Mouse (Mus musculus): ENCODE measurements around the gene Arhgap31.

Gene Arhgap31

GRCm38 (mm10) chr16:38608687-38609086, 104.4 kb downstream of the Arhgap31 start:
- no peak for DNase-seq (ENCODE audit: extremely low read depth, insufficient read length, low spot score)

GRCm38 (mm10) chr16:38606509-38606908, 106.6 kb downstream of the Arhgap31 start:
- DNase-seq (ENCODE audit: extremely low read depth, insufficient read length, low spot score) = no peak

GRCm38 (mm10) chr16:38602989-38603804, 109.9 kb downstream of the Arhgap31 start:
- no peak for DNase-seq (ENCODE audit: extremely low read depth, insufficient read length, low spot score)

DNA sequence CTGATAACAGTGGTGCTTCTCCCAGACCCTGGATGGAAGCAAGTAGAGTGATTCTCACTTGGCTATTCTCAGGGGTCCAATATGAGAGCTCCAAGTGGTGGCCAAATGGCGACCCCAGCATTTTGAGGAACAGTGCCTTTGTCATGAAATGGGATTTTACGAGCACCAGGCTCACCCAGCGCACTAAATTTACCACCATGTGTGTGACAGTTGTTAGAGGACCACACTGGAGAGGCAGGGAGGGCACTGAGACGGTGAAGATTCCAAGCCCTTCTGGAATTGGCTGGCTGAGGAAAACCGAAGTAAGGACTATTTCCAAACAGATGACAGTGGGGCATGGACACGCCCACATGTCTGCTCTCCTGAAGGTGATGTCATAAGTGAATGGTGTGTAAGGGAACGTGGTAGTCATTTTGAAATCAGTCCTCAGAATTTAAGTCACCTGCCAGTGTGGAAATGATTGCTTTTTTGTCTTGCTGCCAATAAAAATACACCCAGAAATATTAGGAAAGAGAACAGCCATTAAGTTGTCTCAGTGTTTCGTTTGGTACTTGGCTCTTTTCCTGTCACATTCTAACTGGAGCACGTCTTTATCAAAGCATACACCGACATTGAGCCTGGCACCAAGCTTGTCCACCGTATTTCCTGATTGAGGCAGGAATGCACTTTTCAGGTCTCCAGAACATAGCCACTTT, 113.9 kb downstream of the Arhgap31 start:
- no peak for DNase-seq (ENCODE audit: extremely low read depth, insufficient read length, low spot score)

DNA sequence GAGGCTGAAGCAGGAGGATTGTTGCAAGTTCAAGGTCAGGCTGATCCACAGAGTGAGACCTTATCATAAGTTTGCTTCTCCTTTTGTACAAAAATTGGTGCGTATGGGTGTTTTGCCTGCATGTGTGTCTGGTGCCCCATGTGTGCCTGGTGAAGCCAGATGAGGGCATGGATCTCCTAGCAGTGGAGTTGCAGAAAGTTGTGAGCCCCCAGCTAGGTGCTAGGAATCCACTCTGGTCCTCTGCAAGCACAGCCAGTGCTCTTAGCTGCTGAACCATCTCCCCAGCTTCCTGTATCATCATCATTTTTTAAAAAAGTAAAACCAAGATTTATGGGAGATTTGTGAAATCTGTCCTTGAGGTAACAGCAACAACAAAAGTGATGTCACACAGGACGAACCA, 116.4 kb downstream of the Arhgap31 start:
- no peak for DNase-seq (ENCODE audit: extremely low read depth, insufficient read length, low spot score)

GRCm38 (mm10) chr16:38596099-38596498, 117.0 kb downstream of the Arhgap31 start:
- DNase-seq (ENCODE audit: extremely low read depth, insufficient read length, low spot score) = no peak

- DNase-seq (ENCODE audit: extremely low read depth, insufficient read length, low spot score) = no peak
These were observed 118.6 kb downstream of the Arhgap31 start for GRCm38 (mm10) chr16:38594435-38594834.

GRCm38 (mm10) chr16:38592946-38593345, 120.1 kb downstream of the Arhgap31 start:
- no peak for DNase-seq (ENCODE audit: extremely low read depth, insufficient read length, low spot score)

DNA sequence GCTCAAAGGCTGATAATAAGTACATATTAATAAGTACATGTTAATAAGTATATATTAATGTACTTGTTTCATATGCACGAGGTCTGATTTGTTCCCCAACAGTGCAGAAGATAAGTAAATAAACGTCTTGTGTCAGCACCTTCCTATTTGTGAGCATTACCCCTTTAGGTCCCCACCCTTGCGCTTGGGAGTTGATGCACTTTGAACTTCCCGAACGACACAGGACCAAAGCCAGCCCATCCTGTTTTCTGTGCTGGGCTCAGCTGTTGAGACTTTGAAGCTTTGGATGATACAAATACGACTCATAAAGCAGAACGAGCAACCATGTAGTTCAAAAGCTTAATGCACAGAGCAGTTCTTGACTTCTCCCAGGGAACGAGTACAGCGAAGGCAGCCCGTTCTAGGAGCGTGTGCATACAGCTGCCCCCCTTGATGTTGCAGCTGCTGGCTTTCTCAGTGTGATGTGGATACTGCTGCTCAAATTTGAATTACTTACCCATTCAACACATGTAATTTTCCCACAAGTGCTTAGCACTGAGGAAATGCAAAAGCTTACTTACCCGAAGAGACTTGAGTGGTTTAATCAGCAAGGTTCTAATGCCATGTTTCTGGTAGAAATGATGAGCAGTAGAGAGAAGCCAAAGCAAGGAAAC, 120.9 kb downstream of the Arhgap31 start:
- DNase-seq (ENCODE audit: extremely low read depth, insufficient read length, low spot score) = no peak

GRCm38 (mm10) chr16:38591506-38591905, 121.6 kb downstream of the Arhgap31 start:
- no peak for DNase-seq (ENCODE audit: extremely low read depth, insufficient read length, low spot score)

DNA sequence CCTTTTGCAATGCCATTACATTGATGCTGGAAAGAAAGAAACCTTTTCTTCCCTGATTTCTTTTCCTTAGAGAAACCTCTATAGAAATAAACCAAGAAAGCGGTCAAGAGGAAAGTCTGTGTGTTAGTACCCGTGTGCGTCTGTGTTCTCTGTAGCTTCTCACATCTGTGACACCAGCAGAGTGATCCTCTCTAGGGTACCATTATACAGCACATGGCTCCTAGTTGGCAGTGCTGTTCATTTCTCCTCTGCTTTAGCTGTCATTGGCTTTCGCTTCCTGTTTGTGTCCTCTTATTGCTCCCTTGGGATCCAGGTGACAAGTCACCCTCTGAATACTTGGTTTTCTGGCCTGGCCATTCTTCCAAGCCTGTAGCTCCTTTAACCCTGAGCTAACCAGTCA, 125.5 kb downstream of the Arhgap31 start:
- no peak for DNase-seq (ENCODE audit: extremely low read depth, insufficient read length, low spot score)

GRCm38 (mm10) chr16:38587163-38587562, 125.9 kb downstream of the Arhgap31 start:
- no peak for DNase-seq (ENCODE audit: extremely low read depth, insufficient read length, low spot score)

GRCm38 (mm10) chr16:38585186-38585585, 127.9 kb downstream of the Arhgap31 start:
- no peak for DNase-seq (ENCODE audit: extremely low read depth, insufficient read length, low spot score)

- no peak for DNase-seq (ENCODE audit: extremely low read depth, insufficient read length, low spot score)
These were observed 128.3 kb downstream of the Arhgap31 start for GRCm38 (mm10) chr16:38584761-38585160.

DNA sequence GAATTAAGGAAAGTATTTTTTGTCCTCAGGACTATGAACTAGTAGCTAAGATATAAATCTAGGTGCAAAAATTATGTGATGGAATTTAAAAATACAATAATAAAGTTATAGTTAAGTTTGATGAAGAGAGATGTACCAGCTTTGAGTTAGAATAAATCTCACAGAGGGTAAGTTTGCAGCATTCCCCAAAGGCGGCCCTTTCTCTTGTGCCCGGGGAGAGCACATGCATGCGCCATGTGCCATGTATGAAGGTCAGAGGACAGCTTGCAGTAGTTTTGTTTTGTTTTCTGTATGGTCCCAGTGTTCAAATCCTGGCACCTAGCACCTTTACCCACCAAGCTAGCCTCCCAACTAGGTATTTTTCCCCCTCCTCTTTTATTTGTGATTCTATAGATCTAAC, 141.6 kb downstream of the Arhgap31 start:
- no peak for DNase-seq (ENCODE audit: extremely low read depth, insufficient read length, low spot score)

- DNase-seq (ENCODE audit: extremely low read depth, insufficient read length, low spot score) = no peak
These were observed 144.9 kb downstream of the Arhgap31 start for GRCm38 (mm10) chr16:38568192-38568591.

GRCm38 (mm10) chr16:38563516-38563915, 149.6 kb downstream of the Arhgap31 start:
- DNase-seq (ENCODE audit: extremely low read depth, insufficient read length, low spot score) = no peak

GRCm38 (mm10) chr16:38562968-38563327, 150.1 kb downstream of the Arhgap31 start:
- no peak for DNase-seq (ENCODE audit: extremely low read depth, insufficient read length, low spot score)

- peak; percentile 91 for DNase-seq (ENCODE audit: extremely low read depth, insufficient read length, low spot score)
These were observed 150.7 kb downstream of the Arhgap31 start for GRCm38 (mm10) chr16:38562131-38562967.

GRCm38 (mm10) chr16:38558221-38558748, 154.8 kb downstream of the Arhgap31 start, which contains the start of gene Tmem39a:
TSS of gene Tmem39a (plus strand) at chr16:38558698.
- DNase-seq (ENCODE audit: extremely low read depth, insufficient read length, low spot score) = no peak

Measured in 3134 (cell line).